Mouse (Mus musculus) retina, adult 2 months (tissue): ENCODE results near the gene Cenpp.
"Not testable (repeated sequence)": the region's sequence is repeated elsewhere in the genome, so short reads cannot be mapped to it uniquely, and the experiment has no call there.

Experiments used
- DNase-seq: peaks from one replicate; pipeline ENCODE4 v3.0.0-alpha.2; 2012; ENCODE audit warnings: low read depth, low spot score

The Cenpp gene

GRCm38 (mm10) chr13:49607714-49608113 lies 44.9 kb downstream of the Cenpp start, which contains the start of gene Ogn:
Gene Ogn (plus strand): TSS chr13:49608046.
- DNase-seq = no peak

GRCm38 (mm10) chr13:49603603-49604002 lies 49.0 kb downstream of the Cenpp start:
- no peak for DNase-seq

- DNase-seq = not testable (repeated sequence)
Observed at GRCm38 (mm10) chr13:49602541-49602940, 50.0 kb downstream of the Cenpp start.

- DNase-seq = no peak
Observed at GRCm38 (mm10) chr13:49586062-49586461, 66.5 kb downstream of the Cenpp start.

- no peak for DNase-seq
Observed at GRCm38 (mm10) chr13:49584307-49585005, 68.1 kb downstream of the Cenpp start.

GRCm38 (mm10) chr13:49583859-49584258 lies 68.7 kb downstream of the Cenpp start:
- no peak for DNase-seq

- no peak for DNase-seq
Observed at GRCm38 (mm10) chr13:49581541-49582530, 70.7 kb downstream of the Cenpp start, which contains the start of gene Omd. Gene Omd (plus strand): TSS chr13:49582462.

GRCm38 (mm10) chr13:49571418-49571817 lies 81.2 kb downstream of the Cenpp start:
- DNase-seq = no peak

- DNase-seq = no peak
Observed at GRCm38 (mm10) chr13:49570371-49570770, 82.2 kb downstream of the Cenpp start.

GRCm38 (mm10) chr13:49564347-49564746 lies 88.2 kb downstream of the Cenpp start:
- no peak for DNase-seq

GRCm38 (mm10) chr13:49560886-49561285 lies 91.7 kb downstream of the Cenpp start:
- no peak for DNase-seq

GRCm38 (mm10) chr13:49559185-49559584 lies 93.4 kb downstream of the Cenpp start:
- DNase-seq = no peak

GRCm38 (mm10) chr13:49556924-49557323 lies 95.7 kb downstream of the Cenpp start:
- DNase-seq = no peak

- no peak for DNase-seq
Observed at GRCm38 (mm10) chr13:49556203-49556602, 96.4 kb downstream of the Cenpp start.

GRCm38 (mm10) chr13:49554519-49554918 lies 98.1 kb downstream of the Cenpp start:
- no peak for DNase-seq

GRCm38 (mm10) chr13:49549616-49550015 lies 103.0 kb downstream of the Cenpp start:
- DNase-seq = no peak

- DNase-seq = no peak
Observed at GRCm38 (mm10) chr13:49547563-49548150, 104.9 kb downstream of the Cenpp start.

GRCm38 (mm10) chr13:49546517-49546916 lies 106.1 kb downstream of the Cenpp start:
- DNase-seq = no peak

- DNase-seq = no peak
Observed at GRCm38 (mm10) chr13:49545646-49546045, 106.9 kb downstream of the Cenpp start.

- DNase-seq = no peak
Observed at GRCm38 (mm10) chr13:49544279-49544678, 108.3 kb downstream of the Cenpp start, which contains the start of gene Aspn. Gene Aspn (plus strand): TSS chr13:49544443.

GRCm38 (mm10) chr13:49538693-49539092 lies 113.9 kb downstream of the Cenpp start:
- DNase-seq = no peak

GRCm38 (mm10) chr13:49536946-49537345 lies 115.6 kb downstream of the Cenpp start:
- no peak for DNase-seq
